Mouse (Mus musculus) liver, postnatal 0 days (tissue): ENCODE measurements around the gene Pkdrej.
A peak's percentile ranks its signal among the peaks of the same experiment; 100 is the strongest.

Source experiments
- CTCF ChIP-seq: sonication (generic); IDR thresholded peaks from 2 replicates; pipeline ENCODE4 v1.5.1; 2016; ENCODE audit warnings: antibody characterized with exemption, low read depth
- EP300 ChIP-seq: IDR thresholded peaks from 2 replicates; pipeline ENCODE4 v1.6.1; 2016; ENCODE audit warnings: antibody characterized with exemption, low read depth, mild to moderate bottlenecking

GRCm38 (mm10) chr15:85783146-85783545, 38.4 kb downstream of the Pkdrej start:
- peak; percentile 43 for TF ChIP-seq CTCF
- TF ChIP-seq EP300: no peak
